Mouse (Mus musculus): ENCODE data around the gene Prdm10. TPM values are rescaled to one million over a fixed set of nuclear protein-coding genes. Genes with fewer than 3 reads are reported as not detected.

Gene Prdm10
- total and polyA plus RNA-seq, 3 experiments: 4.8 to 5.4 (median 5.1) TPM

GRCm38 (mm10) chr9:31240522-31241207, 39.7 kb upstream of the Prdm10 start:
- H3K79me2 ChIP-seq (replicated peaks; ENCODE audit: control insufficient read depth, insufficient read depth, low read length): no peaks in the 10 kb centered on the region
- H3K4me1 ChIP-seq (ENCODE audit: control insufficient read depth, insufficient read depth, low read length): no peaks in the 10 kb centered on the region
- no peaks in the 10 kb centered on the region for H3K36me3 ChIP-seq (ENCODE audit: control insufficient read depth, insufficient read depth, low read length)
- H3K9ac ChIP-seq (ENCODE audit: low read depth, low read length): no peak overlapping the region
- no peak overlapping the region for H3K27ac ChIP-seq
- intact Hi-C loops (cut with DNase I): no loop called here
- WGBS: 61% methylated on average over 8 of the region's 8 CpGs
- no peak for DNase-seq
- no peak overlapping the region for H3K4me3 ChIP-seq
- TF ChIP-seq POLR2A (IDR thresholded peaks at IDR 0.05; ENCODE audit: insufficient read depth, low read depth, low read length) (no peak), EP300 (IDR thresholded peaks at IDR 0.05; ENCODE audit: insufficient read depth, low read depth, low read length) (no peak), CTCF (IDR thresholded peaks at IDR 0.05) (no peak)
- no peaks in the 10 kb centered on the region for H3K27me3 ChIP-seq (ENCODE audit: control insufficient read depth, insufficient read depth, low read length)

- H3K27me3 ChIP-seq (ENCODE audit: control insufficient read depth, insufficient read depth, low read length): no peaks in the 10 kb centered on the region
- TF ChIP-seq EP300 (IDR thresholded peaks at IDR 0.05; ENCODE audit: insufficient read depth, low read depth, low read length) (no peak), CTCF (IDR thresholded peaks at IDR 0.05) (no peak), POLR2A (IDR thresholded peaks at IDR 0.05; ENCODE audit: insufficient read depth, low read depth, low read length) (no peak)
- no peak overlapping the region for H3K9ac ChIP-seq (ENCODE audit: low read depth, low read length)
- WGBS: 78% methylated on average over 7 of the region's 7 CpGs
- H3K36me3 ChIP-seq (ENCODE audit: control insufficient read depth, insufficient read depth, low read length): no peaks in the 10 kb centered on the region
- intact Hi-C loops (cut with DNase I): no loop called here
- DNase-seq: no peak
- H3K27ac ChIP-seq: no peak overlapping the region
- H3K79me2 ChIP-seq (replicated peaks; ENCODE audit: control insufficient read depth, insufficient read depth, low read length): no peaks in the 10 kb centered on the region
- H3K4me3 ChIP-seq: no peak overlapping the region
- H3K4me1 ChIP-seq (ENCODE audit: control insufficient read depth, insufficient read depth, low read length): no peaks in the 10 kb centered on the region
These were observed 39.1 kb upstream of the Prdm10 start for GRCm38 (mm10) chr9:31241208-31241699.

GRCm38 (mm10) chr9:31243306-31243938, 36.9 kb upstream of the Prdm10 start:
- H3K79me2 ChIP-seq (replicated peaks; ENCODE audit: control insufficient read depth, insufficient read depth, low read length): no peaks in the 10 kb centered on the region
- no peaks in the 10 kb centered on the region for H3K4me1 ChIP-seq (ENCODE audit: control insufficient read depth, insufficient read depth, low read length)
- H3K27ac ChIP-seq: no peak overlapping the region
- H3K9ac ChIP-seq (ENCODE audit: low read depth, low read length): no peak overlapping the region
- no peak for DNase-seq
- H3K27me3 ChIP-seq (ENCODE audit: control insufficient read depth, insufficient read depth, low read length): no peaks in the 10 kb centered on the region
- WGBS: 69% methylated on average over 18 of the region's 18 CpGs
- intact Hi-C loops (cut with DNase I): no loop called here
- TF ChIP-seq POLR2A (IDR thresholded peaks at IDR 0.05; ENCODE audit: insufficient read depth, low read depth, low read length) (no peak), EP300 (IDR thresholded peaks at IDR 0.05; ENCODE audit: insufficient read depth, low read depth, low read length) (no peak), CTCF (IDR thresholded peaks at IDR 0.05) (no peak)
- no peak overlapping the region for H3K4me3 ChIP-seq
- no peaks in the 10 kb centered on the region for H3K36me3 ChIP-seq (ENCODE audit: control insufficient read depth, insufficient read depth, low read length)

DNA sequence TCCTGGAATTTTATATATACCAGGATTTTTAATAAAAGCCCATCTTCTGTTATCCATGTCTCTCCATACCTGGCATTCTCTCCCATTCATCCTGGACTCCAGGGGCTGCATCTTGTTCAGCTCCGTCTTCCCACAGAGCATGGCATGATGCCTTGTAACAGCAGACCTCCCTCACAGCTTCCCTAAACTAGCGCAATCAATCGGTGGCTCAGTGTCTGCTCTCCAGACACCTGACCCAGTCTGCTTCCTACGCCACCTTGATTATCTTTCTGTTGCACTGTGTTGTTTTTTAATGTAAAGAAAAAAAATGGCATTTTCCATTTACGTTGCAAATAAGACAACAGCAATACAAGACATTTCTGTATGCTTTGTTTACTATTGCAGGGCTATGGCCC, 36.4 kb upstream of the Prdm10 start:
- no peak for DNase-seq
- TF ChIP-seq CTCF (IDR thresholded peaks at IDR 0.05): no peak
- TF ChIP-seq POLR2A (IDR thresholded peaks at IDR 0.05; ENCODE audit: insufficient read depth, low read depth, low read length): no peak
- H3K4me3 ChIP-seq: no peak overlapping the region
- H3K4me1 ChIP-seq (ENCODE audit: control insufficient read depth, insufficient read depth, low read length): no peaks in the 10 kb centered on the region
- no peaks in the 10 kb centered on the region for H3K79me2 ChIP-seq (replicated peaks; ENCODE audit: control insufficient read depth, insufficient read depth, low read length)
- intact Hi-C loops (cut with DNase I): no loop called here
- H3K9ac ChIP-seq (ENCODE audit: low read depth, low read length): no peak overlapping the region
- no peaks in the 10 kb centered on the region for H3K27me3 ChIP-seq (ENCODE audit: control insufficient read depth, insufficient read depth, low read length)
- H3K27ac ChIP-seq: no peak overlapping the region
- 85% methylated on average over 5 of the region's 5 CpGs for WGBS
- H3K36me3 ChIP-seq (ENCODE audit: control insufficient read depth, insufficient read depth, low read length): no peaks in the 10 kb centered on the region

- H3K9ac ChIP-seq (ENCODE audit: low read depth, low read length): no peak overlapping the region
- DNase-seq: no peak
- intact Hi-C loops (cut with DNase I): no loop called here
- H3K79me2 ChIP-seq (replicated peaks; ENCODE audit: control insufficient read depth, insufficient read depth, low read length): no peaks in the 10 kb centered on the region
- 92% methylated on average over 6 of the region's 6 CpGs for WGBS
- H3K27ac ChIP-seq: no peak overlapping the region
- no peaks in the 10 kb centered on the region for H3K4me1 ChIP-seq (ENCODE audit: control insufficient read depth, insufficient read depth, low read length)
- H3K27me3 ChIP-seq (ENCODE audit: control insufficient read depth, insufficient read depth, low read length): no peaks in the 10 kb centered on the region
- no peaks in the 10 kb centered on the region for H3K36me3 ChIP-seq (ENCODE audit: control insufficient read depth, insufficient read depth, low read length)
- H3K4me3 ChIP-seq: no peak overlapping the region
- TF ChIP-seq CTCF (IDR thresholded peaks at IDR 0.05): no peak
- TF ChIP-seq POLR2A (IDR thresholded peaks at IDR 0.05; ENCODE audit: insufficient read depth, low read depth, low read length): no peak
- no peak for TF ChIP-seq EP300 (IDR thresholded peaks at IDR 0.05; ENCODE audit: insufficient read depth, low read depth, low read length)
These were observed 35.3 kb upstream of the Prdm10 start for GRCm38 (mm10) chr9:31245006-31245405.

GRCm38 (mm10) chr9:31246421-31246820, 33.9 kb upstream of the Prdm10 start:
- Histone ChIP-seq H3K4me3 (no peak overlapping the region), H3K9ac (ENCODE audit: low read depth, low read length) (no peak overlapping the region), H3K79me2 (replicated peaks; ENCODE audit: control insufficient read depth, insufficient read depth, low read length) (no peaks in the 10 kb centered on the region), H3K27me3 (ENCODE audit: control insufficient read depth, insufficient read depth, low read length) (no peaks in the 10 kb centered on the region), H3K27ac (no peak overlapping the region), H3K36me3 (ENCODE audit: control insufficient read depth, insufficient read depth, low read length) (no peaks in the 10 kb centered on the region), H3K4me1 (ENCODE audit: control insufficient read depth, insufficient read depth, low read length) (no peaks in the 10 kb centered on the region)
- no peak for TF ChIP-seq POLR2A (IDR thresholded peaks at IDR 0.05; ENCODE audit: insufficient read depth, low read depth, low read length)
- intact Hi-C loops (cut with DNase I): no loop called here
- DNase-seq: no peak
- 42% methylated on average over 6 of the region's 6 CpGs for WGBS

All from heart, adult 2 months (tissue).